Mouse (Mus musculus) embryo, embryonic 10.5 days (tissue): ENCODE measurements around the gene Syk.
A peak's percentile ranks its signal among the peaks of the same experiment; 100 is the strongest.

Experiments used
- DNase-seq: peaks from one replicate; pipeline ENCODE4 v3.0.0-alpha.2; 2015; ENCODE audit warnings: low spot score

Syk gene

DNA sequence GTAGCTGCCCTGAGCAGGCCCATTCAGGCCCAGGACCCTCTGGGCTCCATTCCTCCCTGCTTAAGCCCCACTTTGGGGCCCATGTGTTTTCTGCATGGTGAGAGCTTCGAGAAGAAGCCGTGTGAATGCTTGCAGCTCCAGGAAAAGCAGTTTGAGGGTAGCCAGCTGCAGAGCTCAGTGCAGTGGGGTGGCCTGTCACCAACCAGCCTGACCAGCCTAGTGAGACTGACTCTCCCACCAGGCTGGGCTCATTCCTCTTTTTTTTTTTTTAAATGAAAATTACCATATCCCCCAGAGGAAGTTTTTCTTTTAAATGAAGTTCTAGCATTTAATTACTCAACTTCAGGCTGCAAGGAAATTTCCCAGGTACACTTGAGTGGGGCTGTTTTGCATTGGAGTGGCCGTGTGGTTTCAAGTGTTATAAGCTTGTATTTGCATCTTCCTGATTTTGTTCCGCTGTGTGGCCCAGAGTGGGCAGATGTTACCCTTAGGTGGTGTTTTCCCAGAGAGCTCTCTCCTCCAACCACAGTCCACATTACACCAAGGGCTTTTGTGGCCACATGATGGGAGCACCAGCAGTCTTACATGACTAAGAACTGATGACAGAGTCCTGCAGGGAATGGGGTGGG is 17.2 kb downstream of the Syk start:
- DNase-seq: no peak

DNA sequence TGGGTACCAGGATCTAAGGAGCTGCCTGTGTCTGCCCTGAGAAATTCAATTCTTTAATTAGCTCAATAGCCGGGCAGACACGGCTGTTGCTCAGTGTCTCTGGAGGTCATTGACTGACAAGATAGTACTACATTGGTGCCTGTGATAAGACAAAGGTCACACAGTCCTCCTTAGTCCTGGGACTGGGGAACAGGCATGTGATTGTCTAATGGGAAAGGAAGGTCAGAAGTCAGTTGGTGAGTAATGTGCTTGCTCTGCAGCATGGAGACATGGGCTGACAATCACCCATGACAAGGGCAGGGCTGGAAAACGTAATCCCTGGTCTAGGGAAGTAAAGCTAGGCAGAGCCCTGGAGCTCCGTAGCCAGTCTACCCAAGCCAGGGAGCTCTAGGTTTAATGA is 19.8 kb downstream of the Syk start:
- DNase-seq: no peak

DNA sequence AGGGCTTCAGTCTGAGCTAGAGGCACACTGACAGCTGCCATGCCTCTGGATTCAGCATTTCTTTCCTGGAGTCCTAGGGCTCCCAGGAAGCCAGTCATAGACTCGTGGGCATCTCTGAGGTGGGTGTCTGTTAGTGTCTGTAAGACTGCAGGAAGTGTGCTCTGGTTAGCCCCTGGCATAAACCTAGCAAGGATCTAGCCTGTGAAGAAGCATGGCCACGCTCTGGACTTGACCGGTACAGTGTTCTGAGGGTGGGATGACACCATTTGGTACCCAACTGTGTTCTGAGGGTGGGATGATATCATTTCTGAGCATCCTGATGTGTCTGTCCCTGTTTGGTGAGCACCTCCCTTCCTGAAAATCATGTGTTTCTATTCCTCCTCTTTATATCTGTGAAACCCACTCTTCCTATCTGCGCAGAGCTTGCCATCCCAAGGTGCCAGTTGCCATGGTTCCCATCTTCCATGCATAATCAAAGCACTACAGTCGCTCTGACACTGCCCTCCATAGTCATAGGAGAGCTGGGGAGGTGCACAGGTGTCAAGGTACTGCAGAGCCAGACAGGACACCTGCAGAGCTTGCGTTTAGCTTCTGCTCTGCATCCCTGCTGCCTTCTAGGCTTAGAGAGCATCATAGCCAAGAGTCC is 20.9 kb downstream of the Syk start:
- DNase-seq: no peak

DNA sequence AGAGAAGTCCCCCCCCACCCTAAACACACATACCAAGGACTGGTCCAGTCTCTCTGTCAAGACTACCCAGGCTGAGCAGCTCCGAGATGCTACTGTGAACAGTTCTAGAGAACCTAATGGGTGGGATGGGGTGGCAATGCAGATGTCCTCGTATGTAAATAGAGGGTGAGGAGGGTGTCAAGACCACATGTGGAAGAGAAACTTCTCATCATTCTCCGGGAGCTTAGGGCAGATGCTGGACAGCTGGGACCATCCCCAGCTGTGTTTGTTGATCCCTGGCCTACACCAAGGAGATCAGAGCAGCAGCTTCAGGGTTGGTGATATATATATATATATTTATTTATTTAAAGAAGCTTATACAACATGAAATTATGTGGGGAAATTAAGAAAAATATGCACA is 22.0 kb downstream of the Syk start:
- DNase-seq: no peak

DNA sequence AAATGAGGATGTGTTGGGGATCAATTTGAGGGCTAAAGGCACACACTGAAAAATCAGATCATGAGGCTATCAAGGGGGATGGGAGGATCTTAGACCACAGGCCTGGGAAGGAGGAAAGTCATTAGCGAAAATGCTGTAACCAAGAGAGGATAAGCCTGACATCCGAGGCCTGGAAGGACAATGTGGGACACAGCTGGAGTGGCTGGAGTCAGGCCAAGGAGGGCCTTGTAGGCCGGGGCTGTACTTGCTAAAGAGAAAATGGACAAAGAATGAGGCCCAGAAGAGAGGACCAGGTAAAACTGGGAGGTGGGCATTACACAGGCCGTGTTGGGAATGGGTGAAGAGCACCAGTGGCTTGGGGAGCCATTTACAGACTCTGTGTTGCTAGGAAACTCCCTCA is 22.9 kb downstream of the Syk start:
- no peak for DNase-seq

DNA sequence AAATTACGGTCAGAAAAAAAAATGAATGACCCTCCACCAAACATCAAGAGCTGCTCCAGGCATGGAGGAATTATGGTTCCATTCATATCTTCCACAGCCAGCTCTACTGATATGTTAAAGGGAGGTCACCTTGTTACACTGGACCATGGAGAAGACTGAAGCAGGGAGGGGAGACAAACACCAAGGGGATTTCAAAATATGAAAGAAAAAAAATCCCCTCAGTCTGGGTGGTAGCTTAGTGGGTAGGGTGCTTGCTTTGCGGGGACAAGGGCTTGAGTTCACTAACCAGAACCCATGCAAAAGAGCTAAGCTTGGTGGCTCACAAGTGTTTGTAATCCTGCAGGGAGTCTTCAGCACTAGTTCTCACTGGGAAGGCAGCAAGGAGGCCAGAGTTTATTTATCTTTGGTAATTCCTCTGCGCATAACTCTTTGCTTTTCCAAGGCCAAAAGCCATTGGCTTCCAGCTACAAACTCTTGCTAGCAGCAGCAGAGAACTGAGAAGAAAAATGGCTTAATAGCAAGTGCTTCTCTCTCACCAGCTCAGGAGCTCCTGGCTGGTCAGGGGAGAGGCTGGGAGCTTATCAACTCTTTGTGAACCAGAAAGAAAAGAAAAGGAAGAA is 23.8 kb downstream of the Syk start:
- DNase-seq: no peak

DNA sequence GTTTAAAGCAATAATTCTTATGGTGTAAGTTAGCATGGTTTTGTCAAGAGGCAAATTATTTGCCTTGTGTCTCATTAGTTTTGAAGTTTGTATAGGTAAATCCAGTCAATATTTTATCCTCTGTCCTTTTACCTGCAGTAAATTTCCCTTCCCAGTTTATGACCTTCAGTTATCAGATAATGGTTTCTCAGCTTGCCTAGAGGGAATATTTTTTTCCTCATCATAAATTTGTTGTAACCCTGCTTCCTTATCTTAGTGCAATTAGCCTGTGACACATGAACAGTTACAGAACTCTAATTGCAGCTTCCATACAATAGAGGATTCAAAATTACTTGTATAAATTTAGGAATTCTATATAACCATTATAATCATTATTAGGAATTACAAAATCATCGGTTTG is 25.0 kb downstream of the Syk start:
- no peak for DNase-seq

DNA sequence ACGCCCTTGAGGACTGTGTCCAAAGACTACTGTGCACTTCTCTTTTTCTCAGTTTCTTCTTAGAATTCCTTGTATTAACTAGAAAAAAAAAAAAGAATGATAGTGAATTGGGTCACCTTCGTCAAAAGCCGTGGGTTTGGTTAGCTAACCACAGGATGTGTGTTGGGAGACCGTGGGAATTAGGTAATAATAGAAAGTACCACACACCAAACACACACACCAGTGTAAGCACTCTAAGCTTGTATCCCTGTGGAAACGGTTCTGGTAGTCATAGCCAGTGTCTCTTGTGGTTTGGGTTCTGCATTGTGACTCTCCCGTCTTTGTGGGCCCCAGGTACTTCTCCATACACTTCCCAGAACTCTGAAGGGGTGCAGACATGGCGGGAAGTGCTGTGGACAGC is 27.5 kb downstream of the Syk start:
- no peak for DNase-seq

DNA sequence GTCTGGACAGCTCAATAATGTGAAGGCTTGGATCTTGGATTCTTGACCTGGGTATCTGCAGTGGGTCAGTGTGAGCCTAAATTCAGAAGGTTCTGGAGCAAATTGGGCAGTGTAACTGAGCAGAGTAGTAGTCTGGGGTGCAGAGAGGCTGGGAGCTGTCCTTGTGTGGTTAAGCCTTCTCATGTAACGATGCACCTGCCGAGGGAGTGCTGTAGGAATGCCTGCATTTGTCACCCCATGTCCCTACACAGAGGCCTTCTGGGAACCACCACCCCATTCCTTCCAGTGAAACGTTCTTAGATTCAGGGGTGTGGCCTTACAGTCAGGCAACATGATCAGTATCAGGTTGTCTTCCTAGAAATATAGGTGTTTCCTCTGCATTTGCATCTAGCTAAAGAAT is 30.3 kb downstream of the Syk start:
- no peak for DNase-seq

DNA sequence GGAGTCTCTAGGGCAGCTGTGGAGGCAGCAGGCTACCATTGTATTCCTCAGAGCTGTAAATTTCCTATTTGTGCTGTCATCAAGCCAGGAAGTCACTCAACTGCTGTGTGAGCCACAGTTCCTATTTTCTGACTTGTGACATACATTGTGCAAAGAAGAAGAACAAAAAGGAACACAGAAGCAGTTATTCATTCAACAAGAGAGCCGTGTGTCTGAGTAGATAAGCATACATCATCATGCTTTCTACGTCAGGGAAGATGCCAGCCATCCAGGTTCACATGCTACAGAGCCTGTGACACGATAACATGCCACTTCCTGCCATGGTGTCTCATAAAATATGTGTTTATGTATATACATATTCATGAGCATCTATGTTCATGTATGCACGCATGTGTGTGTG is 32.1 kb downstream of the Syk start:
- DNase-seq: no peak

DNA sequence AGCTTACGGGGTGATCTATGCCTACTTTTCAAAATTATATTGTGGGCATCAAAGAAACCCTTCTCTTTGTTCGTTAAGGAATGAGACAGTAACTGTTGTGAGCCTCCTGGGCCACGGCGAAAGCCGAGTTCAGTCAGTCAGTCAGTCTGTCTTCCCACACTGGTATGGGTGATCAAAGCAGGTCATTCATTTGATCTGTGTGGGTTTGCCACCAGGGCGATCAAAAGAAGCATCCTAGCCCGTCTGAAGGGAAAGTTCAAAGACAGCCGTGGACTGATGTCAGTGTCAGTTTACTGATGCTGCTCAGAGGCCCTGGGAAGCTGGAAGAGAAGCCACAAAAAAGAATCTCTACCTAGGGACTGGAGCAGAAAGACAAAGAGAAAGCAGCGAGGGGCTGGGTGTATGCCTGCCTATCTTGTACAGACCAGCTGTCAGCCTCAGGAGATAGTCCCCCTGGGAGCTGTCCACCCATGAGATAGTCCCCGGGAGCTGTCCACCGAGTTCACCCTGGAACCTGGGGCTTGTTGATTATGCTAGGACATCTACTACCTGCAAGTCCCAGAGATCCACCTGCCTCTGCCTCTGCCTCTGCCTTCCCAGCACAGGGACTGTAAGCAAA is 34.2 kb downstream of the Syk start:
- no peak for DNase-seq

DNA sequence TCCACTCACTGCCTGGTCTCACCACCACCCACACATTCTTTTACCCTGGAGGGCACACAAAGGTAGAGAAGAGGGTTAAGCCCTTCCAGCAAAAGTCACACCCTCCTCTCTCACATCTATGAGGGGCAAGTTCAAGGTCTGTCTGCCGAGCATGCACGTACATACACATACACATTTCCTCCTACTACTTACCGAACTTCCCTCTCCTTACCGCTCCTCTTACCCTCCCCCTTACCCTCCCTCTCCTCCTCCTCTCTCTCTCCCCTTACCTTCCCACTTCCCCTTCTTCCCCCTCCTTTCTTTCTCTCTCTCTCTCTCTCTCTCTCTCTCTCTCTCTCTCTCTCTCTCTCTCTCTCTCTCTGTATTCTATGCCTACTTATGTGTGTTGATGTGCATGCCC is 35.6 kb downstream of the Syk start:
- DNase-seq: no peak

DNA sequence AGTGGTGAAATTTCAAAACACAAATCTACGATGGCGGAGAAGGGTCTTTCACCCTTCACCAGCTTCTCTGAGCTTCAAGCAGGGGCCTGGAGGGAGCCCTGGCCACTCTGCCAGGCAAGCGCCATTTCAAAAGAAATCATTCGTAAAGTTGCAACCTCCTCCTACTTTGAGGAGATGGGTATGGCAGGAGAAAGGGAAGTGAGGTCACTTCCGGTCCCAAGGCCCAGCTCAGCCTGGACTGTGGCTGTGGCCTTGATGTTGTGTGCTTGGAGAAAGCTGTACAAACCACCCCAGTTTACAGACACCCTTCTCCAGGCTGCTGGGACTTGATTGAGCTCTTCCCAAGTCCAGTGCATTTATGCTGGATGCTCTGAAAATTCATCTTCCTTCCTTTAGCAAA is 36.5 kb downstream of the Syk start:
- no peak for DNase-seq

DNA sequence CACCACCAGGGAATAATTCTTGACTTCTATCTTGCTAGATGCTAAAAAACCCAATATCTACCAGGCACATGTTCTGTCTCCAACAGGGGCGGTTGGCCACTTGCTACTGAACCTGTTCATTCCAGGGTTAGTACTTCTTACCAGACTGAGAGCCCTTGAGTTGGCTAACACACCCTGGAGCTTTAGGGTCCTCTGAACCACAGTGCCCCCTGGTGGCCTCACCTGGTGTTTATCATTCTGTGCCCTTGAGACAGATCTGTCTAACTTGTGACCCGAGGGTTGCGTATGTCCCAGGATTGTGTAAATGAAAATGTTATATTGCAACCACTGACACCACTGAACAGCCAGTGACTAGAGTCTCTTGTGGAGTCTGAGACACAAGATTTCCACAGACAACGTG is 41.1 kb downstream of the Syk start:
- peak; percentile 82 for DNase-seq

DNA sequence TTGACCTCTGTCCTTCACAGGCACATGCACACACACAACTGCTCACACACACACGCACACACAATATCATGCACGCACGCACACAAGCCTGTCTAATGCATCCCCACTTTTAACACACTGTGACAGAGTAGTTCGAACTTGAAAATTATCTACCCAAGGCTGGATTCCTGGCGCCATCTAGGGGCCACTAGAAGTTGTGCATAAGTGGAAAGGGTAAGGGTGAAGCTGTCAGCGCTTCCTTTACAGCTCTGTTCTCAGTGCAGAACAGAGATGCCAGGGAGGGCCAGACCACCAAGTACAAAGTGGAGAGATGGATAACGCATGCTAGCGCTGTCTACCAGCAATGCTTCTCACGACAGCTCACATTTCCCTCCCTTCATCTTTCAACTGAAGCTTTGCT is 45.6 kb downstream of the Syk start:
- DNase-seq: peak; percentile 79

DNA sequence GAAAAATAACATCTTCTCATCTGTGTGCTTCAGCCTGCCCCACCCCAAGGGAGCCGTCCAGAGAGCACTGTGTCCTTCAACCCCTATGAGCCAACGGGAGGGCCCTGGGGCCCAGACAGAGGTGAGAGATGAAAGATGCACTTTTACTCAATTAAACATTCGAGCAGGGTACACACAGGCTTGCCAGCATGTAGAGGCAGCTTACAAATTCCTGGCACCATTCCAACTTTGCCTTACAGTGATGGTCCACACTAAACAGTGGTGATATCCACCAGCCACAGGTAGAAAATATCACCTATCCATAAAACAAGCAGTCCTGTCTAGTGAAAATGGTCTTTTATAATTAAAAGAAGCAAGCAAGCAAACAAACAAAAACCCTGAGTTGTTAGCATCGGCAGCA is 48.7 kb downstream of the Syk start:
- DNase-seq: no peak

DNA sequence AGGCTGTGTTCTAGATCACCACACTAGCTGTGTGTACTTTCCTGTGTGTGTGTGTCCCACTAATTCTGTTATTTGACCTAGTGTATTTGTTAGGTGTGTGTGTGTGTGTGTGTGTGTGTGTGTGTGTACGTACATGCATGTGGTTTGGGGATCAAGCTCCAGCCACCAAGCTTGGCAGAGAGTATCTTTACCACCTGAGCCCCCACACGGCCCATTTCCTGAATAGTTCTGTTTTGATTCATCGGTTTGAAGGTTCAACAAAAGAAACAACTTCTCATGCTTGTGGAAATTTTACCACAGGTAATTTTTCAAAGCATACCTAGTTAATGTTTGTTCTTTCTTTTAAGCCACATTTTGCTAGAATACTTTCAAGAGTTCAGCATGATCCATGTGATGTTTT is 52.5 kb downstream of the Syk start:
- DNase-seq: no peak

DNA sequence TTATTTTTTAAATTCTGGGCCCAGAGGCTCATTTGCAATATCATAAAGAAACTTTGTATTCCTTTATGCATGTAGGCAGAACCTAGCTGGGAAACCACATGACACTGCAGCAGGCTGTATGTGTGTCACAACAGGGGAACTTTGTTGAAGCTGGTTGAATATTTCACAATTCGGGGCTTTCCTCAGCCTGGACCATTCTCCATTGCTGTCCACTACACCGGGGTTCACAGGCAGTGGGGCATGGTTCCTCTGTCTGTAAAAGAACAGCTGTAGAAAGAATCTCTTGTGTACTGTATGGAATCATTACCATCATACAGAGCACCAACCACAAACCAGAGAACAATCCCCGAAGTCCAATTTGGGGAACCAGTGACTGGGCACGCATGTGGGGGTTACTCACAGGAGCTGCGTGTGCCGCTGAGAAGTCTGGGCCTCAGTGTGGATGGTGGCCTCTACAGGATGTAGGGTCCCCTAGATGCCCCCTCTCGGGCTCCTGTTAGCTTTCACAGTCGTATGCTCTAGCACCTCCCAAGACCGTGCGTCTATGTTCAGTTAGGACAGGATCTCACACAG is 53.3 kb downstream of the Syk start:
- DNase-seq: no peak

DNA sequence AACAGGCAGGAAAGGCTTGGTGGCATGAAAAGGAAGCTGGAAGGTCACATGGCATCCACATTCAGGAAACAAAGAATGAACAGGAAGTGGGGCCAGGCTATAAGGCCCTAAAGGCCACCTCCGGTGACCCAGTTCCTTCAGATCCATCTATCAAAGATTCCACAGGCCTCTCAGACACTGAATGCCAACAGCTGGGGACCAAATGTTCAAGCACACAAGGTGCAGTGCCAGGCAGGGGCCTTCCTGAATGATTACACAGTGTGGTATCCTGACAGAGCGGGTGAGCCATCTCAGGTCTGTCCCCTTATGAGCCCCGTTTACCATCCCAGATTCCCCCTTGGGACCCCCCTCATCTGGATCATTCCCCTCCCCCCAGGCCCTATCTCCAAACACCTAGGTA is 63.6 kb downstream of the Syk start:
- peak; percentile 44 for DNase-seq

DNA sequence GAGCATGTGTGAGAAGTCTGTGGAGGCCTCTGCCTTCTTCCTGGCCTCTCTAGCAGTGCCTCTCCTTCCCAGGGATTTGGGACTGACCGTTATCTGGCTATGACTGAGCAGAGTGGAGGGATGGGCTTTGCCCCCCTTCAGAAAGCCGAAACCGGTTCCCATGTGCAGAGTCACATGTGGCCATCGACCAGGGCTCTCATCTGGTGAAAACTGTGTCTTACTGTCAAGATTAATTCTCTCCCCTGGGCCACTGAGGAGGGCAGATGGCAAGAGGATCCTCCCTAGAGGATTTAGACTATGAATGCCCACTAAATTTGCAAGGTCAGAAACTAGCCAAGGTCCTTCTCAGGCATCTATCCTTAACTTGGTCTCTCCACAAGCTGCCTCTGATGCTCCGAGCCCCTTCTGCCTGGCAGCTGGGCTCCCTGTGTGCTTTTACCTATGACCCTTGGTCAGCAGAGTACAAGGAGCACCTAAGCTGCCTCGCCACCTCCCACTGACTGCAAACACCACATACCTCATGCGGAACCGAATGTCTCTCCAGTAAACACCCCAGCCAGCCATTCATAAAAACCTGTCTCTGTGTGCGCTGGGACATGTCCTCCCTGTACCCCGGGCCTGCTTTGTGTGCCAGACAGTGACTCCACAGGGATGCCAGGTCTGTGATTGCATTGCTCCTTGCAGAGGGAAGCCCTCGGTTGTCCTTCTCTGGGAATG is 65.2 kb downstream of the Syk start:
- no peak for DNase-seq

DNA sequence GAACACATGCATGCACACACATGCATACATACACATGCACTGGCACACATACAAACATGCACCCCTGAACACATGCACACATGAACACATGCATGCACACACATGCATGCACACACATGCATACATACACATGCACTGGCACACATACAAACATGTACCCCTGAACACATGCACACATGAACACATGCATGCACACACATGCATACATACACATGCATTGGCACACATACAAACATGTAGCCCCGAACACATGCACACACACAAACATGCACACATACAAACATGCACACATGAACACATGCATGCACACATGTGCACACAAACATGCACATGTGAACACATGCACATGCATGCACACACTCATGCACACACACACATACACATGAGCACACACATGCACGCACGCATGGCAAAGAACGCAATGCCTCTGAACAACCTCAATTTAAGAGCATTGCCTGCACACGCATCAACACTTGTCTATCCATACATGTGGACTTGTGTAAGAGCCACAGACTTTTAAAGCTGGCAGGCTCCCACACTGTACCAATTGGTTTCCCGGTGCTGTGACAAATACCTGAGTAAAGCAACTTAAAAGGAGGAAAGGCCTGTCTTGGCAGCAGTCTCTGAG is 66.9 kb downstream of the Syk start:
- DNase-seq: no peak
